8 mouse cellular contexts compared by ENCODE assay signal in the genomic region with DNA sequence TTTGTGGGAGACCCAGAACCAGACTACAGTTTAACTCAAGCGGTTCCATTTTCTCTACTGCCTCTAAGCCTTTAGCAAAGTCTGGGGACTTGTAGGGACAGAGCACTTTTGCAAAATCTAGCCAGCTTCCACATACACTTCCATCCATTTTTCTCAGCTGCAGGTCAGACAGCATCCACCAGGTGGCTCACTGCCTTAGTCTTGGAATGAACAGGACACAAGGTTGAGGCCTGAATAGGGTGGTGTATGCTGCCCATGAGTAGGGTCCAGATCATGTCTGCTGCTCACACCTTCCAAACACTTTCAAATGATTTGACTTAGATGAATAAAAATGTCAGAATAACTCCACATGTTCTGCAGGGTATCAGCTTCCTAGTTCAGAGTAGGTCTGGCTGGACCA. TPM values are rescaled to one million over a fixed set of nuclear protein-coding genes. Genes with fewer than 3 reads are reported as not detected.
A peak's percentile ranks its signal among the peaks of the same experiment; 100 is the strongest.
DNase-seq lines count a peak whose midpoint lies in the region; ATAC-seq and TF ChIP-seq lines count a peak whose summit lies in the region.

No protein-coding gene starts in this region.

- H3K9me3 ChIP-seq in embryonic facial prominence, embryonic 13.5 days = no peaks in the 10 kb centered on the region
- H3K9me3 ChIP-seq in heart, embryonic 16.5 days (replicated peaks; ENCODE audit: control insufficient read depth, low read length) = no peaks in the 10 kb centered on the region
- no peaks in the 10 kb centered on the region for H3K9me3 ChIP-seq in lung, postnatal 0 days (ENCODE audit: low read length)

- no peak overlapping the region for H3K27ac ChIP-seq in bone marrow, adult 2 months (ENCODE audit: control insufficient read depth, insufficient read depth, low read depth, low read length, poor library complexity)
- H3K27ac ChIP-seq in embryonic facial prominence, embryonic 13.5 days = no peak overlapping the region
- H3K27ac ChIP-seq in heart, embryonic 16.5 days (ENCODE audit: low read length) = no peak overlapping the region
- no peak overlapping the region for H3K27ac ChIP-seq in lung, postnatal 0 days (ENCODE audit: low read length)

- H3K4me2 ChIP-seq in embryonic facial prominence, embryonic 13.5 days = no peak overlapping the region
- H3K4me2 ChIP-seq in heart, embryonic 16.5 days (ENCODE audit: low read depth, low read length) = no peak overlapping the region
- no peak overlapping the region for H3K4me2 ChIP-seq in lung, postnatal 0 days (replicated peaks; ENCODE audit: low read depth, low read length)

- TF ChIP-seq EP300 in lung, postnatal 0 days (IDR thresholded peaks at IDR 0.05) = no peak

- no peak for TF ChIP-seq POLR2A in bone marrow, adult 2 months (IDR thresholded peaks at IDR 0.05; ENCODE audit: borderline replicate concordance, control insufficient read depth, low read depth, low read length)

- no peak overlapping the region for H3K9ac ChIP-seq in embryonic facial prominence, embryonic 13.5 days
- H3K9ac ChIP-seq in heart, embryonic 16.5 days (ENCODE audit: low read length) = no peak overlapping the region
- H3K9ac ChIP-seq in lung, postnatal 0 days (replicated peaks; ENCODE audit: low read depth) = no peak overlapping the region

- H3K27me3 ChIP-seq in embryonic facial prominence, embryonic 13.5 days = no peaks in the 10 kb centered on the region
- H3K27me3 ChIP-seq in heart, embryonic 16.5 days (ENCODE audit: control insufficient read depth, insufficient read depth, low read length) = no peaks in the 10 kb centered on the region
- H3K27me3 ChIP-seq in lung, postnatal 0 days (replicated peaks; ENCODE audit: insufficient read depth, low read length) = no peaks in the 10 kb centered on the region

- ATAC-seq in embryonic facial prominence, embryonic 13.5 days (ENCODE audit: insufficient number of reproducible peaks, insufficient read depth, low FRiP score, low TSS enrichment, low read depth) = 0 out of 2 replicates have a peak, but pooled peaks have one; percentile 43
- ATAC-seq in heart, embryonic 16.5 days (replicated peaks; ENCODE audit: extremely low read depth, insufficient read depth, low FRiP score) = peak; percentile 69
- ATAC-seq in lung, postnatal 0 days = peak; percentile 80

- peak; percentile 76 for TF ChIP-seq CTCF in bone marrow, adult 2 months (IDR thresholded peaks at IDR 0.05; ENCODE audit: control insufficient read depth, insufficient read depth, low read length)
- peak; percentile 94 for TF ChIP-seq CTCF in lung, postnatal 0 days (IDR thresholded peaks at IDR 0.05)

- peaks cover 32% of the 10 kb centered on the region for H3K36me3 ChIP-seq in embryonic facial prominence, embryonic 13.5 days
- H3K36me3 ChIP-seq in heart, embryonic 16.5 days (ENCODE audit: control insufficient read depth, insufficient read depth) = peaks cover 12% of the 10 kb centered on the region
- 0 out of 2 replicates have a peak, but pooled peaks cover 4% of the 10 kb centered on the region for H3K36me3 ChIP-seq in lung, postnatal 0 days (ENCODE audit: insufficient read depth, low read length)

- WGBS in bone marrow, adult 2 months = 31% methylated on average over 1 of the region's 1 CpGs
- WGBS in embryonic facial prominence, embryonic 13.5 days = 14% methylated on average over 1 of the region's 1 CpGs
- 6% methylated on average over 1 of the region's 1 CpGs for WGBS in heart, embryonic 16.5 days
- 11% methylated on average over 1 of the region's 1 CpGs for WGBS in lung, postnatal 0 days

- no peak overlapping the region for H3K4me3 ChIP-seq in bone marrow, adult 2 months (replicated peaks; ENCODE audit: control insufficient read depth, low read depth, low read length)
- no peak overlapping the region for H3K4me3 ChIP-seq in embryonic facial prominence, embryonic 13.5 days
- H3K4me3 ChIP-seq in heart, embryonic 16.5 days (ENCODE audit: low read length) = no peak overlapping the region
- H3K4me3 ChIP-seq in lung, postnatal 0 days (ENCODE audit: low read depth, low read length) = no peak overlapping the region

- peak; percentile 46 to 89 for DNase-seq in adrenal gland, adult (ENCODE audit: inconsistent age in 2 of 2, low spot score in 1 of 2)
- no peak for DNase-seq in adrenal gland, postnatal 4 days (ENCODE audit: low spot score in 2 of 2)
- peak; percentile 63 to 84 for DNase-seq in kidney, postnatal 36 days
- DNase-seq in lung, postnatal 0 days (ENCODE audit: low spot score) = peak; percentile 65
- DNase-seq in retina, embryonic 14.5 days (ENCODE audit: low spot score) = peak; percentile 82

- H3K4me1 ChIP-seq in bone marrow, adult 2 months (ENCODE audit: control insufficient read depth, insufficient read depth, low read length) = no peaks in the 10 kb centered on the region; the same call in 1 of the 2 replicates
- H3K4me1 ChIP-seq in embryonic facial prominence, embryonic 13.5 days = 0 out of 2 replicates have a peak, but pooled peaks cover 4% of the 10 kb centered on the region
- no peaks in the 10 kb centered on the region for H3K4me1 ChIP-seq in heart, embryonic 16.5 days (ENCODE audit: control insufficient read depth, insufficient read depth, low read length)
- no peaks in the 10 kb centered on the region for H3K4me1 ChIP-seq in lung, postnatal 0 days (ENCODE audit: insufficient read depth, low read depth, low read length)

RNA-seq across cellular contexts. Expression of gene Tomt, which starts 11.9 kb away (rescaled TPM):
- not detected for total RNA-seq in adrenal gland, postnatal 4 days (2021)
- polyA plus RNA-seq in bone marrow, adult 2 months (2011; ENCODE audit: insufficient read depth, insufficient read length, low replicate concordance, missing spikeins) = not detected in 2 replicates
- polyA plus RNA-seq in embryonic facial prominence, embryonic 13.5 days (2015; fragmentation: Nextera tagmentation; extraction: Ambion mirVana) = 0.51 and 0.59 TPM in 2 replicates
- 0.14 TPM in 1 of 2 replicates, not detected in the other for polyA plus RNA-seq in heart, embryonic 16.5 days (2015; fragmentation: Nextera tagmentation; extraction: Ambion mirVana)
- polyA plus RNA-seq in lung, postnatal 0 days (2015; fragmentation: Nextera tagmentation; extraction: Ambion mirVana) = 0.05 and 0.17 TPM in 2 replicates

RNA-seq across cellular contexts. Expression of gene Lamtor1, which starts 12.4 kb away (rescaled TPM):
- total RNA-seq in adrenal gland, postnatal 4 days (2021) = 100 to 1,000 TPM; 101 to 116 TPM
- 53.6 and 78.1 TPM in 2 replicates for polyA plus RNA-seq in bone marrow, adult 2 months (2011; ENCODE audit: insufficient read depth, insufficient read length, low replicate concordance, missing spikeins)
- polyA plus RNA-seq in embryonic facial prominence, embryonic 13.5 days (2015; fragmentation: Nextera tagmentation; extraction: Ambion mirVana) = 157 and 168 TPM in 2 replicates
- polyA plus RNA-seq in heart, embryonic 16.5 days (2015; fragmentation: Nextera tagmentation; extraction: Ambion mirVana) = 147 and 151 TPM in 2 replicates
- polyA plus RNA-seq in lung, postnatal 0 days (2015; fragmentation: Nextera tagmentation; extraction: Ambion mirVana) = 131 and 153 TPM in 2 replicates

RNA-seq across cellular contexts. Expression of gene Lrrc51, which starts 15.6 kb away (rescaled TPM):
- 1 to 10 TPM; 6.1 to 8.3 TPM for total RNA-seq in adrenal gland, postnatal 4 days (2021)
- polyA plus RNA-seq in bone marrow, adult 2 months (2011; ENCODE audit: insufficient read depth, insufficient read length, low replicate concordance, missing spikeins) = not detected in 2 replicates
- 7.3 and 8.3 TPM in 2 replicates for polyA plus RNA-seq in embryonic facial prominence, embryonic 13.5 days (2015; fragmentation: Nextera tagmentation; extraction: Ambion mirVana)
- polyA plus RNA-seq in heart, embryonic 16.5 days (2015; fragmentation: Nextera tagmentation; extraction: Ambion mirVana) = 5.9 and 7.0 TPM in 2 replicates
- polyA plus RNA-seq in lung, postnatal 0 days (2015; fragmentation: Nextera tagmentation; extraction: Ambion mirVana) = 41.5 and 46.1 TPM in 2 replicates

RNA-seq across cellular contexts. Expression of gene Numa1, which starts 15.8 kb away (rescaled TPM):
- total RNA-seq in adrenal gland, postnatal 4 days (2021) = 100 to 1,000 TPM; 179 to 203 TPM
- polyA plus RNA-seq in bone marrow, adult 2 months (2011; ENCODE audit: insufficient read depth, insufficient read length, low replicate concordance, missing spikeins) = 82.2 and 130 TPM in 2 replicates
- polyA plus RNA-seq in embryonic facial prominence, embryonic 13.5 days (2015; fragmentation: Nextera tagmentation; extraction: Ambion mirVana) = 90.9 and 92.0 TPM in 2 replicates
- polyA plus RNA-seq in heart, embryonic 16.5 days (2015; fragmentation: Nextera tagmentation; extraction: Ambion mirVana) = 41.0 and 46.5 TPM in 2 replicates
- polyA plus RNA-seq in lung, postnatal 0 days (2015; fragmentation: Nextera tagmentation; extraction: Ambion mirVana) = 31.6 and 38.0 TPM in 2 replicates

RNA-seq across cellular contexts. Expression of gene Folr1, which starts 47.5 kb away (rescaled TPM):
- 10 to 100 TPM in 1 of 2 experiments, 1 to 10 TPM in 1; 1.9 to 29.1 TPM for total RNA-seq in adrenal gland, postnatal 4 days (2021)
- polyA plus RNA-seq in bone marrow, adult 2 months (2011; ENCODE audit: insufficient read depth, insufficient read length, low replicate concordance, missing spikeins) = 6.8 TPM in 1 of 2 replicates, not detected in the other
- 0.25 TPM in 1 of 2 replicates, not detected in the other for polyA plus RNA-seq in embryonic facial prominence, embryonic 13.5 days (2015; fragmentation: Nextera tagmentation; extraction: Ambion mirVana)
- 4.0 and 4.7 TPM in 2 replicates for polyA plus RNA-seq in heart, embryonic 16.5 days (2015; fragmentation: Nextera tagmentation; extraction: Ambion mirVana)
- 0.95 and 2.4 TPM in 2 replicates for polyA plus RNA-seq in lung, postnatal 0 days (2015; fragmentation: Nextera tagmentation; extraction: Ambion mirVana)

Comparison
In these comparisons a context has a peak if more than half of its experiments do, and no peak if none do; other contexts are left out.
1. DNase-seq: peak in adrenal gland, adult (2 of 2), kidney, postnatal 36 days (2 of 2), lung, postnatal 0 days (single experiment) and retina, embryonic 14.5 days (single experiment); none in adrenal gland, postnatal 4 days (0 of 2).
2. Peak in every context shown above with its lines, with median percentiles within 50 percentile points of each other: ATAC-seq.